Mouse (Mus musculus): Measurements from ENCODE around the gene Evc.
A peak's percentile ranks its signal among the peaks of the same experiment; 100 is the strongest.

GRCm38 (mm10) chr5:37246138-37246910 is 90.4 kb downstream of the Evc start:
- TF ChIP-seq CTCF (conservative IDR thresholded peaks at IDR 0.05 in 1 of 2, IDR thresholded peaks at IDR 0.05 in 1 of 2; ENCODE audit: low read depth in 2 of 2, low read length in 2 of 2) (no peak), POLR2A (IDR thresholded peaks at IDR 0.05; ENCODE audit: low read depth, low read length) (no peak; the same call in 1 of the 2 replicates), EP300 (IDR thresholded peaks at IDR 0.05; ENCODE audit: low read length) (peak; percentile 79), CHD1 (IDR thresholded peaks at IDR 0.05; ENCODE audit: low read depth, low read length) (no peak), USF2 (conservative IDR thresholded peaks at IDR 0.05; ENCODE audit: low read depth, low read length) (no peak), MYC (IDR thresholded peaks at IDR 0.05; ENCODE audit: low read depth, low read length) (no peak), ZNF384 (IDR thresholded peaks at IDR 0.05; ENCODE audit: low read depth, low read length) (no peak), TCF12 (IDR thresholded peaks at IDR 0.05; ENCODE audit: low read depth, low read length) (peak; percentile 77), E2F4 (IDR thresholded peaks at IDR 0.05; ENCODE audit: insufficient replicate concordance, low read depth, low read length) (no peak), MAFK (IDR thresholded peaks at IDR 0.05; ENCODE audit: insufficient replicate concordance, low read length) (0 out of 2 replicates have a peak, but pooled peaks have one; percentile 8), SMC3 (IDR thresholded peaks at IDR 0.05; ENCODE audit: low read depth, low read length) (no peak), ZC3H11A (IDR thresholded peaks at IDR 0.05; ENCODE audit: low read depth, low read length) (no peak)
